Mouse (Mus musculus): ENCODE measurements at regions not wholly inside any gene's neighbourhood (a gene's known extent, or its start where the extent isn't known, plus 50 kb on each side); places are given as distances from the start of the nearest gene placed in this dataset.

DNA sequence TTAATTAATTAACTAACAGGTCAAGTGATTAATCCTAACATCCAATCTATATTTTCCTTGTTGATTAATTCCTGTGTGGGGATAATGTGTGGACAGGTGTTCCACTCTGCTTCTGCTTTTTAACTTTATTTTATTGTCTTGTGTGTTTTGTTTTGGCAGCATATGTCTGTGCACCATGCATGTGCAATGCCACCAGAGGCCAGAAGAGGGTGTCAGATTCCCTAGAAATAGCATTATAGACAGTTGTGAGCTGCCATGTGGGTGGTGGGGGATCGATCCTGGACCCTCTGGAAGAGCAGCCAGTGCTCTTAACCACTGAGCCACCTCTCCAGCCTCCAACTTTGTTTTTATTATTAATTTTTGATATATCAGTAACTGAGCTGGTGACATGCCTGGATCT lies 65.6 kb downstream of the En1 start:
- intact Hi-C loops (cut with DNase I; ENCODE audit: low total_unique reads) = no loop called here
- DNase-seq = no peak

DNA sequence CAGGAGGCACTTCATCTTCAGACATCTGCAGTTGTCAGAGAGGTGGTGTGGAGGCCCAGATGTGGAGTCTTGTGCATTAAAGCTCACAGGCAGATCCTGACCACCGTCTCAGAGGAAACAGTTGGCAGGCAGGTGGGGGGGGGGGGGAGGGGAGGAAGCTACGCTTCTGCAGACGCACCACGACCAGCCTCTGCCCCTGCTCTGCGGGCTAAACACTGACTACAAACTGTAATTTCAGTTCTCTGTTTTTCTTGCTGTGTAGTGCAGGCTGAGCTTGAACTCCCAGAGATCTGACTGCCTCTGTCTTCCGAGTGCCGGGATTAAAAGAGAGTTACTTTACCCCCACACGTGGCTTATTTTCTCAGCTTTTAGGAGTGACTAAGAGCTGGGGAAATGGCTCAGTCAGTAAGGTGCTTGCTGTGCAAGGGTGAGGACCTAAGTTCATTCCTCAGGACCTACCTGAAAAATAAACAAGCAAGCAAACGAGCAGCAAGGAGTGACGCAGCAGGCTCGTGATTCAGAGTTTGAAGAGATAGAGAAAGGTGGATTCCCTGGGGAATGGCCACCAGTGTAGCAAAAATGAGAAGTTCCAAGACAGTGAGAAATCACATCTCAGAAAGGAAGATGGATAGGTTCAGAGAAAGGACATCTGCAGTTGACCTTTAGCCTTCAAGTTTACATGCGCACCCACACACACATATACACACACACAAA lies 81.5 kb downstream of the En1 start:
- intact Hi-C loops (cut with DNase I; ENCODE audit: low total_unique reads) = loop anchor here (10.0 kb wide), 1 partner anchor 89 kb away; no protein-coding TSS in a partner anchor
- DNase-seq = no peak

DNA sequence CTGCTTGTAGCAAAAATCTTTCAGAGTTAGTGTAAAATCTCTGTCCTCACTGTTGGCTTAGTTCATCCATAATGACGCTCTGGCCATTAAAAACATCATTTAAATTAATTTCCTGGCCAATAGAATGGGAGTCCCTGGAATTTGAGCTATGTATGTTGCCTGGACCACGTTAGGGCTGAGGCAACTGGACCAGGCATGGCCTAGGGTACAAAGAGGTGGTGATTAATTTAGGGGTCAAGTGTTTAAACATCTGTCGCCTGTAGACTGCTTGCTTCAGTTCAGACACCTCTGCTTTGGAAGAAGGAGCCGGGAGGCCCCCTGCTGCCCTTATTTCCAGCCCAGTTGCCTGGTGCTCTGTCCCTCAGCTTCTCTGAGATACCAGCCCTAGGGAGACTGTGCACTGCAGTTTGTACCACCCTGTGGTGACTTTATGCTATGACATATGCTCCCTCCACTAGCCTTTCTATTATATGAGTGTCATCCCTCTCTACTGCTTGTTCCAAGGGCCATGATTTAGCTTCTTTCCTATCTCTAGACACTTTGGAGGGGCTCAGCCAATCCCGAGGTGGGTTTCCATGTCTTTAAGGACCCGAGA lies 83.5 kb downstream of the En1 start:
- peak; percentile 7 for DNase-seq
- intact Hi-C loops (cut with DNase I; ENCODE audit: low total_unique reads) = loop anchor here (10.0 kb wide), 1 partner anchor 91 kb away; no protein-coding TSS in a partner anchor

DNA sequence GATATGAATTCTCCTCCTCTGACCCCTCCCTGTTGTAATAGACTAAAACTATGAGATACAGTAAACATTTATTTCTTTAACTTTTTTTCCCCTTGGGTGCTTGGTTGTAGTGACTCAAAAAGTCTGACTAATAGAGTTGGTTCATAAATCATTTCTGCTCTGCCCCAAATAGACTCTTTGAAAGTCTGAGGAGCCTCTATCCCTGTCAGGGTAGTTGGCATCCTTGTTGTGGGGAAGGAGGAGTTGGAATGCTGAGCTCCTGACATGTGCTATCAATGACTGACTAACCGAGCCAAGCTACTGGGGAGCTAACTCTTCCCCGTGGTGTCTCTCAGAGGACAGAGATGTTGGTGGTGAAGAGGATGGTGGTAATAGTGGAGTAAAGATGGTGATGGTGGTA lies 89.4 kb downstream of the En1 start:
- intact Hi-C loops (cut with DNase I; ENCODE audit: low total_unique reads) = no loop called here
- DNase-seq = no peak

DNA sequence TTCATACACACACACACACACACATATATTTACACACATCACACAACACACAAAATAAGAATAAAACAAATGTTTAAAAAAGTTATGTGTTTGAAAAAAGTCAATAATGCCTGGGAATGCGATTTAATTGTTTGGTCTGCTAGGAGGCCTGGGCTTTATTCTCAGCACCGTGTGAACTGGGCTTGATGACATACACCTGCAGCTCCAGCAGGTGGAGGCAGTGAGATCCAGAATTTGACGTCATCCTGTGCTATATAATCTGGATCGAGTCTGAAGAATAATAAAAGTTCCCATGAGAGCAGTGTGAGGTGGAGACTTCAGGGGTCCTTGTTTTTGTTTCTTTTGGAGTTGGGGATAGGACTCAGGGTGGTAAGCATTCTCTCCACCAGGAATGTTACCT lies 96.0 kb downstream of the En1 start:
- intact Hi-C loops (cut with DNase I; ENCODE audit: low total_unique reads) = no loop called here
- no peak for DNase-seq

DNA sequence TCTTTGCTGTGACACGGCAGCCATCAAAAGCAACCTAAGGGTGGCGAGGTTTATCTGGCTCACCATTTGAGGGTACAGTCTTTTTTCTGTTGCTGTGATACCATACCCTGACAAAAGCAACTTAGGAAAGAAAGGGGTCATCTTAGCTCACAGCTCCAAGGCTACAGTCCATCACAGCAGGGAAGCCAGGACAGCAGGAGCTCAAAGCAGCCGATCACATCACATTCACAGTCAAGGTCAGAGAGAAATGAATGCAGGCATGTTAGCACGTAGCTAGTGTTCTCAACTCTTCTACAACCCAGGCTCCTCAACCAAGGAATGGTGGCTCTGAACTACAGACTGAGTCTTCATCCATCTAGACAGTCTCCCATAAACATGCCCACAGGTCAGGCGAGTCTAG lies 102.0 kb downstream of the En1 start:
- no peak for DNase-seq
- intact Hi-C loops (cut with DNase I; ENCODE audit: low total_unique reads) = no loop called here

DNA sequence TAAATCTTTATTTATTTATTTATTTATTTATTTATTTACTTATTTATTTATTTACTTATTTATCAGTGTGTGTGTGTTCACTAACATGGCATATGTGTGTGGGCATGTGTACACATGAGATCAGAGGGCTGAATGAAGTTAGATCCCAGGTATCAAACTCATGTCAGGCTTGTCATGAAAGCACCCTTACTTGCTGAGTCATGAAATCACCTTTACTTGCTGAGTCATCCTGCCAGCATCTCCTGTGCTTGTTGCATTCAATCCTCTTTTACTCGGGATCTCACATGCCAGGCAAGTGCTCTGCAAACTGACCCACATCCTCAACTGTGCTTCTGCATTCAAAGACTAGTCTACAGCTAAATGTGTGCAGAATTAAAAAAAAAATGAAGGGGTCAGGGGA lies 103.8 kb downstream of the En1 start:
- intact Hi-C loops (cut with DNase I; ENCODE audit: low total_unique reads) = no loop called here
- no peak for DNase-seq

DNA sequence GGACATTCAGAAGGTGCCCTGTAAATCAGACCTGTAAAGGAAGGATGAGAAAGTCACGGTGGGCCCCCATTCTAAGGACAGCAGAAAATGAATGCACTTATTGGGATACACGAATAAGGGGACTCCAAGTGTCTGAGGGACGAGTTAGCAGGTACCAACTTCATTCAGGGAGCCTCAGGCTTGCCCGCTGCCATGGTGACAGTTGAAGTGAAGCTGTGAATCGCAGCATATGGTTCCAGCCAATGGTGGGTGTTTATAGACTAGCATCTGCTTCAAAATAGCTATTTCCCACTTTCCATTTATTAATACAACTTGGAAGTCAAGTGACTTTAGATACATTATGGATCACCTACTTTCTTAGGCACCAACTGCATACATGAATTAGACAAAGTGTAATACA lies 106.3 kb downstream of the En1 start:
- DNase-seq = no peak
- intact Hi-C loops (cut with DNase I; ENCODE audit: low total_unique reads) = no loop called here

DNA sequence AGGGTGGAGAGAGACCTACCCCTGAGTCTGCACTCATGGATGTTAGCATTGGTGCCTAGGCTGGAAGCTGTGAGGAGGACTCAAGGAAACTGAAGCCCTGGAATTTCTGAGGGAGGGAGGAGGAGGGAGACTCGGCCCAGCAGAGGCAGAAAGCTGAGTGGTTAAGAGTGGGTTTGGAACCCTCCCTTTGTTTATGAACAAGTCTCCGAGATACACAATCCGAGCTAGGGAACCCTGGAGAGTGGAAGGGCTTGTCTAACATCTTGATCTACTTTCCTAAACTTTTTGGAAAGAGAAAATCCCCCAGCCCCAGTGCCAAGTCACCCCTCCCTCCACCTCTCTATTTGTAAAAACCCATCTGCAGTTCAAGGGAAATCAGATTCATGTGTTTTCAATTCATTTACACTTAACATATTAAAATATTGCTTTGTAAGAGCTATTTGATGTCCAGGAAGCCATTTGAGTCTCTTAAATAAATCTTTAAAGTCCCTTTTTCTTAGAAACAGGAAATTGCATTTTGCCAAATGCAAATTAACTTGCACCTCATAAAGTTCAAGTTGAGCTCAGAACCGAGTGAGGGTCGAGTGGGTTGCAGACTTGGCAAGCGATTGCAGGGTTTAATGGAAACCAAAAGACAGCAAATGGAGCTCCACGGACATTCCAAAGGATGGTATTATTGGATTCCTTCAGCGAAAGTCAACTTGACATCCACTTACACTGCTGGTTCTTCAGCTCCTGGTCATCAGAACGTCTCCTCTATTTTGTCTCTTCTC lies 113.1 kb downstream of the En1 start:
- intact Hi-C loops (cut with DNase I; ENCODE audit: low total_unique reads) = no loop called here
- DNase-seq = peak; percentile 24

DNA sequence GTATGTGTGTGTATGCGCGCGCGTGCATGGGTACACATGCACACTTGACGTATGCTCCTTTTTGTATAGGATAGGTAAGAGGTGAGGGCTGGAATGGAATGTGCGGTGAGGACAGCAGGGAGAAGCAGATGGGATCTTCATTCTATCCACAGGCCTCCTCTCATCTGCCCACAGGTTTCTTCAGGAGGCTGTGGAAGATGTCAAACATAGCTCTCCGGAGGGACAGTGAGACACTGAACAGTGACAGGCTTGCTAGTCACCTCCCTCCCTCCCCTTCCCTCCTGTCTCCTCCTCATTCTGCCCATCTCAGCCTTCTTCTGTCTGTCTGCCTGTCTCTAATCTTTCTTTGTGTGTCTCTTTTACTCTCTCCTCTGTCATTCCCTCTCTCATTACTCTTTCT lies 124.6 kb downstream of the En1 start:
- intact Hi-C loops (cut with DNase I; ENCODE audit: low total_unique reads) = no loop called here
- DNase-seq = no peak

DNA sequence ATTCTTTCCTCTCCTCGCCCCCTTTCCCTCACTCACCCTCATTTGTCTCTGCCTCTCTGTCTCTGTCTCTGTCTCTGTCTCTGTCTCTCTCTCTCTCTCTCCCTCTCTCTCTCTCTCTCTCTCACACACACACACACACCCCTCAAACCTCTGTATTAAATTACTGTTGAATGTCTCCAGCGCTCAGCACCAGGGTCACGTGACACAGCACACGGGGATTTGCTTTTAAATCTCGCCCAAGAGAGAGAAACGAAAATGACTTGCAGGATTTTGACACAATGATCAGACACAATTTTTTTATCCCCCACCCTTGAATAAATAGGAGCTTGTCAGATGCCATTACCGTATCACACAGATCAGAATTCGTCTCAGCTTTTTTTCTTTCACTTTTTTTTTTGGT lies 125.2 kb downstream of the En1 start:
- intact Hi-C loops (cut with DNase I; ENCODE audit: low total_unique reads) = no loop called here
- no peak for DNase-seq

DNA sequence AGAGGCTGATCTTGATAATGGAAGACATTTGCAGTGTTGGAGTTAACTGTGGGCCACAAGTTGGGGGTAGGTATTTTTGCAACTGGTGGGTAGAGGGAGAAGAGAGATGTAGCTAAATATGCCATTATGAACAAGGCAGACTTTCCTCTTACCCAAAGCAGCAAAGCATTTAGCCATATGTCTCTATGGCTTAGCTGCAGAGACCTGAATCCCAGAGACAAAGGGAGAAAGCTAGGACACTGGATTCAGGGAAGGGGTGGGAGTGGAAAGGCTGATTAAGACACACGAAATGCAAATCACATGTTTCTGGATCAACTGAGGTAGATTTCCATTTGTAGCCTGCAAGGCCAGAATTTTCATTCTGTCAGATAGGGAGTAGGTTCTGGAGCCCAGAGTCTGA lies 129.8 kb downstream of the En1 start:
- DNase-seq = no peak
- intact Hi-C loops (cut with DNase I; ENCODE audit: low total_unique reads) = no loop called here

DNA sequence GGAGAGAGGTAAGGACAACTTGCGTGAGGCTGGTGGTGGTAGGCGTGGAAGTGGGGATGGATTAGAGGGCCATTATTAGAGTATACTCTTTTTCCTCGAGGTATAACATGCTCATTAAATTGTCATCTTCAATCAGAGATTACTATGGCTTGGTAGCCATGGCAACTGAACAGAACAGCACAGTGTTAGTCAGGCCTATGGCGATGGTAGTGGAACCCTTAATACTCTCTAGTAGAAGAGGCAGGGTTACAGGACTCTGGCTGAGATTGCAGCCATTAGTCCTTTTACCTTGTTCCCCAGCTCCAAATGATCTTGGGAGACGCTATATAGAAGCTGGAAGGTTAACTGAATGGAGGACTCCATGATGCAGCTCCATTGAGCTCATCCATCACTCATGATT lies 131.5 kb downstream of the En1 start:
- intact Hi-C loops (cut with DNase I; ENCODE audit: low total_unique reads) = no loop called here
- DNase-seq = no peak

DNA sequence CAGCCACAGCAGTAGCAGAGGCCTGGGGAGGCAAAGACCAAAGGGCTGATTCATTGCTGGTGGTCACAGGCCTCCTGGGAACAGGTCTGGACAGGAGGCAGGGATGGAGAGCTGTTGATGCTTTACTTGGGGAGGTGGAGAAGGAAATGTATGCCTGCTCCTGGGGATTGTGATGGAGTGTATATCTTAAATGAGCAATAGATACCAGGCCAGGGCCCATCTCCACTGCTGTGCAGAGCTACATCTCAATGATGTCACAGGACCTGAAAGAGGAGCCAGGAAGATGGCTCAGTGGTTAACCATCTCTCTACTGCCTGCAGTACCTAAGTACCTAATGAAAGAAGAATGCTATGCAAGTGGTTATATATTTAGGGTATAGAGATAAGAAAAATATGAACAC lies 132.6 kb downstream of the En1 start:
- intact Hi-C loops (cut with DNase I; ENCODE audit: low total_unique reads) = no loop called here
- no peak for DNase-seq

DNA sequence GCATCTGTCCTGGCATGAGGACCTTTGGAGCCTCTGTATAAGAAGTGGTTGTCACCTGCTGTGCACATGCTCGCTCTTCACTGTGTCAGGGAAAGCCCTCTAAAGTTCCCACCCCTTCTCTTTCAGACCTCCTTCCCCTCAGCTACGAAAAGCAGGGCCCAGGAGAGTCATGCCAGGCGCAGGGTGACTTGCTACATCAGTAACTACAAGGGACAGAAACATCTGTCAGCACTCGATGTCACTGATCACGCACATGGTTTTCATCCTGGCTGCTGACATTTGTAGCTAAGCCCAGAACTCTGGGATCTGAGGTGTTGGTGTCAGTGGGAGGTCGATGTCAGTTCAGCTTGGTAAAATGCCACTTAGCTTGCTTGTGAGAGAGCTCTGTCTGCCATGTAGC lies 137.3 kb downstream of the En1 start:
- intact Hi-C loops (cut with DNase I; ENCODE audit: low total_unique reads) = no loop called here
- no peak for DNase-seq

DNA sequence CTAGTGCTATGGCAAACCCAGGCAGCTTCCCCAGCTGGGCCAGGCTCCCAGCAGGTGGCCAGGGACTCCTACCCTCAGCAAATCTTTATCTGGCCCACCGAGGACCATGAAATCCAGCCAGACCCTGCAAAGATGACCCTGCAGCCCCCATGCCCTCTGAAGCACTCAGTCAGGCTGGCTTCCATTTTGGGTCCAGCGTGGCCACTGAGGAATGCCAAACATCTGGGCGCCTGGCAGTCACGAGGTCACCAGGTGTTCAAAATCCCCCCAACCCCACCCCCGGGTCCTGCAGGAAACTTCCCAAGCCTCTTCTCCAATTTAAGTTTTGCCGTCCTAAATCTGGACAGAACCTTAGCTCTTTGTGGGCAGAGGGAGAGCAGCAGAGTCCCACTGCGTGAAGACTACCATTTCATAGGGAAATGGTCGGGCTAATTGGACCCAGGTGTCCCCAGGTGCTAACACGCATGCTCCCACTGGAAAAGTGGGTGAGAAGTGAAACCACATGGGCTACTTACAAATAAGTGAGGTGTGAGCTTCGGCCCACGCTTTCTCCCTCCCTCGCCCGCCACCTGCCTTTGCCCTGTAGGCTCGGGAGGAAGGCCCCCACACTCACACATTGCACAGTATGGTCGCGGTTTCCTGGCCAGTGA lies 139.0 kb downstream of the En1 start:
- intact Hi-C loops (cut with DNase I; ENCODE audit: low total_unique reads) = no loop called here
- no peak for DNase-seq

DNA sequence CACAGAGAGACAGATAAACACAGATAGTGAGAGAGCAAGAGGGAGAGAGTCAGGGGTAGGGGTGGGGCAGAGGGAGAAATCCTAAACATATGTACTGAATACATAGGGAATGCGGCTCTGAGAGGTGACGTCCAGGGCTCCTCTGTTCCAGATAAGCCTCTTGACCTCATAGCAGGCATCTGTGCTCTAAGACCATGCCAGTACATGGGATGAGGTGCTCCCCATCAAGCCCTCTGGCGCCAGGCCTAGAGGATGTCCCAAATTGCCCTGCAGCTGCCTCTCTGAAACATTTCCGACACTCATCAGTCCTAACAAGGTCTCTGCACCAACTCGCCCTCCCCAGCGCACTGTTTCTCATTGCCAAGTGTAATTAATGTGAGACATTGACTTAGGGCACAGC lies 146.7 kb downstream of the En1 start:
- DNase-seq = peak; percentile 30
- intact Hi-C loops (cut with DNase I; ENCODE audit: low total_unique reads) = no loop called here

DNA sequence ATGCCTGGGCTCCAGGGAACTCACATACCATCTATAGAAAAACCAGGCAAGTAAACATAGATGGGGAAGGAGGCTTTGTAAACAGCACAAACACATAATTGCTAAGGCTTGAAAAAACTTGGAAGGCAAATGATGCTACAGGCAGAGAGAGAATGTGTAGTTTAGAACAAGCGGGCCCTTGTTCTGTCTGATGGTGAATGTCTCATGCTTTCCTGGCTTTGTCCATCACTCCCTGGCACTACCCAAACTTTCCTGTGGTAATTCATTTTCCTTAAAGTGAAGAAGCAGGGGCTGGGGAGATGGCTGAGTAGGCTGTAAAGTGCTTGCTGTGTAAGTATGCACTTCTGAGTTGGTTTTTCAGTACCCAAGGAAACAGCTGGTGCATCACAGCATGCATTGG lies 151.2 kb downstream of the En1 start:
- intact Hi-C loops (cut with DNase I; ENCODE audit: low total_unique reads) = no loop called here
- no peak for DNase-seq

DNA sequence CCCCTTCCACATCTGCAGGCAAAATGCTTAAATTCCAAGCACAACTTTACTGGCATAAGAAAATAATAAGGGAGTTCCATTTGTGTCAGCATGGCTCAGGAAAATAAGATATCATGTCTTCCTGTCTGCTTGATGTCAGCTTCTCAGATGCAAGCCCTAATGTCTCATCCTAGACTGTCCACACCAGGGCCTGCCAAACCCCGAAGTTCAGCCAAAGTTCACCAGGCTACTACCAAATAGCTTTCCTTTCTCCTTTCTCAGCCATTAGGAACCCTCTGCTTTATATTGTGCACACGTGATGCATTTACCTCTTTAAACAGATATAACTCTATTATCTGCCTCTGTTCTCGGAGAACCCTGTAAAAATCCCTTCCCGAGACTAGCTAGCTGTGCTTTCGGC lies 152.1 kb downstream of the En1 start:
- peak; percentile 69 for DNase-seq
- intact Hi-C loops (cut with DNase I; ENCODE audit: low total_unique reads) = no loop called here

DNA sequence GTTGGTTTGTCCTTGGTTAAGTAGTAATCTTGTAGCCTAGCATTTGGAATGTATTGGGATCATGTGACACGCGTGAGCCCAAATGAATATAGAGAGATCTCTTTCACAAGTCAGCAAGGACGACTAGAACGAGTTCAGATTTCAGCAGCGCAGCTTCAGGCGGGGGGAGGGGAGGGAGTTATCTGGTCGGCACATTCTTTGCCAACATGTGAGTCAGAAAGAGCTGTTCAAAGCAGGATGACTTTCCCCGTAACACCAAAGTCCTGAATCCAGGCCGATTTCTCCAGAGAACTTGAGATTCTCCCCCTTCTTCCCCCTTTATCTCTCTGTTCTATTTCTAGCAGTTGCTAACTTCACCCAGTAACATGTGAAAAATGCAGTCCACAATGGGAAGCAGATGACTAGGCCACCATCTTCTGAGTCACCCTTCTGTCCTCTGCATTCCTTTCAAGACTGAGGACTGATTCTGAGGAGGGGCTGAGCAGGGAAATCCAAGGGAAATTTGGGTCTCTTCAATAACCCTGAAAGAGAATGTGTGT lies 155.1 kb downstream of the En1 start:
- intact Hi-C loops (cut with DNase I; ENCODE audit: low total_unique reads) = no loop called here
- peak; percentile 78 for DNase-seq

All from gastrocnemius, postnatal 14 days (tissue).